Mouse (Mus musculus) CD4-positive, CD25-positive, alpha-beta regulatory T cell, adult 2 months (primary cell): Measurements from ENCODE around the gene Gdi1.
A peak's percentile ranks its signal among the peaks of the same experiment; 100 is the strongest.

Experiments
- DNase-seq: peaks from one replicate; pipeline ENCODE4 v3.0.0-alpha.2; 2012; ENCODE audit warnings: low read depth, low spot score

Gene Gdi1

GRCm38 (mm10) chrX:74304867-74305700 is at the start of gene Gdi1:
Gene Gdi1 (plus strand): TSS chrX:74304998.
- DNase-seq, result peak; percentile 89

DNA sequence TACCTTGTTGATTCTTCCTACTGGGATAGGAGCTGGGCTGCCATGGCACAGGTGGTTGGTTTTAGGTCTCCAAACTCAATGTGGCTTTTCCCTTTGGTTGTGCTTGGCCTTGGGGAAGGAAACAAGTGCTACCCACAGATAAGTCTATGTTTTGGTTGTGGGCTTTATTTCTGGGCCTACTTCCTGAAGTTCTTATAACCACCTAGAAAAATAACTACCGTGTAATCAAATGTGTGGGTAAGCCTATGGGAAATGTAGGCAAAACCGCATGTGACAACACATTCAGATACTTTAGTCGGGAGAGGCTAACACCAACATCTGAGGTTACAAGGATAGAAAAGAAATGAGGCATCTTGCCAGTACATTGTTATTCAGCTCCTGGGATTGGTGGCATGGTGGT is 47.1 kb upstream of the Gdi1 start:
- no peak for DNase-seq

DNA sequence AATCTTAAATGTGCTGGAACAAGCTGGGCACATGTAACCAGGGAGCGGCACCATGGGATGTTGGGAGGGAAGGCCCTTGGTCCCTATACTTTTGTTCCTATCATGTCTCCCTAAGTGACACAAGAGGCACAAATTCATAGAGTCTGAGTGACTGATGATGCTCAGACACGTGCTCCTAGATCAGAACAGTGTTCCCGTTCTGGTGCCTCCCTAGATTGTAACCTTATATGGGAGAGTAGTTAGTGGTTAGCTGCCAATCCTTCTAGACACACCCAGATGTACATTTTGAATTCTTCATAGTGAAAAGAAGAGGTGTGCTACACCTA is 35.1 kb upstream of the Gdi1 start:
- no peak for DNase-seq

DNA sequence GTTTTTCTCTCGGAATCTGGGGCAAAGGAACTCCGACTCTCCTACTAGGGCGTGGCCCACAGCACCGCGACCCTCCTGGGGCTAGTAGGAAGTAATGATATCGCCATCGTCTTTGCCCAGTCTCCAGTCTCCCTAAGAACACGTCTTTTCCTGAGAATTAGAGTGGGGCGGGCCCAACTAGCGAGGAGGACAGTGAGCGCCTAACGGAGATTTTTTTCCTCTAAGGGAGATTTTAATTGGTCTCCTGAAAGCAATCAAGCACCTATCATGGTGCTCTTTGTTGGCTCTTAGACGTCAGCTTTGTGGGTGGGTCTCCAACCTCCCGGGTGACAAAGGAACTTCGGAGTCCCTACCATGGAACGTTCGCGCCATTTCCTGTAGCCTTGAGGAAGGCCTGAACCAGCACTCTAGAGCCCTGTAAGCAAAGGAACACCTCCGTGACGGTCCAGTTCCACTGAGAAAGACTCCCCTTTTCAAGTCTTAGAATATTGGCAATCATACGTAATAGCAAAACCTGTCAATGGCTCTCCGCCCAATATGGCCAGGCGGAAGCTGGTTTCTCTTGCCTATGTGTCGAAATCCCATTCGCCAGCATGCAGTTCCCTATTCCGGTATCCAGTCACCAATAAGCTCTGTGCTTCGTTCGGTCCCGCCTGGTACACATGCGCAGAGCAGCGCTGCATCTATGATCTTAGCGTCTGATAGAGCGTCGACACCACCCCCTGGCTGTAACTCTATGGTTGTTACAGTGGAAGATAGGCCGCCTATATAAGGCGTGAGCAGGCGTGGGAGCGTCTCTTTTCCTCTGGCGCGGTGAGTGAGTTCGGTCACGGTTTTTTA is 34.5 kb upstream of the Gdi1 start, which contains the start of gene Rpl10:
TSS of gene Rpl10 (plus strand) at position 751 of the 840 bp plus-strand sequence.
- peak; percentile 97 for DNase-seq

DNA sequence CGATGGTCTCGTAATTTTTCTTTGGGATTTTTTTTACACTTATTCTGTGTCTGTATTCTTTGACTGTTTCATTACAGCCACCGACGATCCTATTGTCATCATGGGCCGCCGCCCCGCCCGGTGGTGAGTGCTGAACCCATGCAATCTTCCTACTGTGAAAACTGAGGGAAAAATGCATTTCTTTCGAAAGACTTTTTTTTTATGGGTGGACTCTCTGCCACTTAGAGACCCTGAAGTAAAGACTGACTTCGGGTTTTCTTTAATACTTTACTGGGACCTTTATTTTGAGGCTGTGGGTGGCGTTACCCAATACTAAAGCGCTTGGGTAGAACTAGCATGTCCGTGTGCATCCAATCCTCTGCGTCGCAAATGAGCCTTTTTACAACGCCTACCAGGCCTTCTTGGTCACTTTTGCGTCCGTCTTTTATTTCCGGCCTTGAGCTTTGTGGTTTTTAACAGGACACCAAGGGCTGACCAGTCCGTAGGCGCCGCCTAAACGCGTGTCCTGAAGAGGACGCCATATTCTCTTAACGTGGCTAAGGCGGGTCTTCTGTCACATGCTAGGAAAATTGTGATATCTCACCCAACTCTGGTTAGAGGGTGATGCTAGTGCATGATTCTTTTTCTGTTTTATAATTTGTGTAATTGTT is 33.8 kb upstream of the Gdi1 start:
- DNase-seq, result peak; percentile 51

DNA sequence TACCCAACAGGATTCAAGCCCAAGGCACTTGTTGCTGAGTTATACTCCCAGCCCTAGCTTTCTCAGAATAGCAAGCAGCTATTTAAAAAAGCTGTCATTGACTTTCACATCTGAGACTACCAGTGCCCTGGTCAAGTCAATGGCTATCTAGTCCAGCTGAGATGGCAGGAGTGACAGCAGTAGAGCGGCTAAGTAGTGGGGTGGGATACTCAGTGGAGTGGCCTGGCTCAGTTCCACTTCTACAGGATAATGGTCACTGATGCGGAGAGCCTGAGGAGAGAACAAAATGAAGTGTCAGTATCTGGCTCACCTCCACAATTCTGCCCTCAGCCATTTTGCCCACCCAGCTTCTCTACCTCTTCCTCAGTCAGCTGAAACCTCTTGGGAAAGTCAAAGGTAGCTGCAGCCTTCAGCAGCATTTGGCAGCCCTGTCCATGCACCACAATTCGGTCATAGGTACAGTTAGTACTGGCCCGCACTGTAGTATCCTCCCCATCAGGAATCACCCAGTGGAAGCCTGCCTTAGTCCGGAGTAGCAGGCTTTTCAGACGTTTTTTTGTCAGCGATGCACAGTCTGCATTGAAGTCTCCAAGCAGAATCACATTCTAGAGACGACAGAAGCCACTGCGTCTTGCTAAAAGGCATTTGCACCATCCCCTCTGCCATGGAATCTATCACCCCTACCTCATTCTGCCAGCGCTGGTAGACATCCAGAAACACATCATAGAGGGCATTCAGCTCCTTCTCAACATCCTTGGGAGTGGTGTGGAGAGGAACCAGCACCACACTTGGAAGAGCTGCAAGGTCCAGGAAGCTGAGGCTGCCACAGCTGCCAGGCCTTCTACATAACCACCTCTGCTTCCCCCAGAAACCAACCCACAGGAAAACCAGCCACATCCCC is 31.1 kb upstream of the Gdi1 start:
- DNase-seq, result no peak

DNA sequence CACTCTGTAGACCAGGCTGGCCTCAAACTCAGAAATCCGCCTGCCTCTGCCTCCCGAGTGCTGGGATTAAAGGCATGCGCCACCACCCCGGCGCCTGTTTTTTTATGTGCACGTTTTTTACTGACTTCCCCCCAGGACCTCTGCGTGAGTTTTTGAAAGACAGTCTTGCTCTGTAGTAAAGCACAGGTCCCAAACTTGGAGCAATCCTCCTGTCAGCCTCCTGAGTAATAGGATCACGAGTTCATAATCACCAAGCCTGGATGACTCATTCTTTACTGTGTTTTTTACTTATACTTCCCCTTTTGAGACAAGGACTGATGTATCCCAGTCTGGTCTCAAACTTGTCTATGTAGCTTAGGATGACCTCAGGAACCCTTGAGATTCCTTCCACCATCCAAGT is 26.9 kb upstream of the Gdi1 start:
- no peak for DNase-seq

- no peak for DNase-seq
Measured at GRCm38 (mm10) chrX:74281041-74281731, 23.6 kb upstream of the Gdi1 start.

DNA sequence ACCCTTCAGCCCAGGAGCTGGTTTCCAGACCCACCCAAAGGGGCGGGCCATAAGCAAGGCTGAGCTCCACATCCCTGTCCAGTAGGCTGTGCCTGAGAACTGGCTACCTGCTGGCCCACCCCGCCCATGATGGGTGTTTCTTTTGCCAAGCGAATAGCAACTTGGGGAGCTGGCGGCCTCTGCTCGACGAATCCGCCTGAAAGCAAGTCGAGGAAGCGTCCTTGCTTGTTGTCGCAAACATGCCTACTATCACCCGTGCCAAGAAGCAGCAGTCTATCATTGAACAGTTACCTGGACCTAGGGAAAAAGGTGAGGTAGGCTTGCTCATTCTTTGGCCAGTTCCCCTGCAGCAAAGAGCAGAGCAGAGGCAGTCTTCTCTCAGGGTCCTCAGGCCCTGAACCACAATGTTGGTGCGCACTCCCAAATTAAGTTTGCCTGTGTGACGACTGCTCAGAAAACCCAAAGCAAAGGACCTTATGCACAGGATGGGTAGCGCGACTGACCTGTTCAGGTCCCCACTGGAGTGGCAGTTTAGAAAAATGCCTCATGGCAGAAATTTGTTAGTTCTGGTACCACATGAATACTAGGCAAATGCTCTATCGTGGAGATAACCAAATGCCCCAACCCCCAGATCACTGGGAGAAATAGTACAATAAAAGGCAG is 22.9 kb upstream of the Gdi1 start, which contains the start of the genes Taz and Dnase1l1:
TSS of gene Taz (plus strand) at position 181 of the 663 bp plus-strand sequence.
TSS of gene Dnase1l1 (minus strand) at position 606 of the 663 bp plus-strand sequence.
- peak; percentile 68 for DNase-seq

GRCm38 (mm10) chrX:74282395-74283091 is 22.3 kb upstream of the Gdi1 start:
- DNase-seq, result peak; percentile 92

DNA sequence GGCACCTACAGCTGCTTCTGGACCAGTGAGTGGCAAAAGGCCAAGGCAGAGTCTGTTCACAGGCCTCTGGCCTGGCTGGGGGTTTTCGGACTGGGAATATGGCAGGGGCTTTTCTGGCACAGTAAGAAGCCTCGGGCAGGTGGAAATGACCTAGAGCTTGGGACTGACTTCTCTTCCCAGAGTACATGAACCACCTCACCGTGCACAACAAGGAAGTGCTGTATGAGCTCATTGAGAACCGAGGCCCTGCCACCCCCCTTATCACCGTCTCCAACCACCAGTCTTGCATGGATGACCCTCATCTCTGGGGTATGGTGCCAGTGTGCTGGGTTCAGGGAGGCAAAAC is 21.7 kb upstream of the Gdi1 start:
- peak; percentile 13 for DNase-seq

DNA sequence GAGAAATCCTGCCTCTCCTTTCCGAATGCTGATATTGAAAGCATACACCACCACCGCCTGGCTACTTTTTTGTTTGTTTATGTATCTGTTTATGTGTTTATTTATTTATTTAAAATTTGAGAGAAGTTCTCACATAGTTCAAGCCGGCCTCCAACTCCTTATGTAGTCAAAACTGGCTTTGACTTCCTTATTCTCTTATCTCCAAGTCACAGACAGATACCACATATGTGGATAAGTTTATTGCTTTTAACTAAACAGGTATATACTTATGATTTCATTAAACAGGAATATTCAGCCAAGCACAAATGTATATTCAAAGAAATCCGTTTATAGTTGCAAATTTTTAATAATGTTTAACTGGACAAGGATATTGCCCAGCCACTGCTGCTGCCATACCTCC is 11.4 kb upstream of the Gdi1 start:
- DNase-seq, result no peak

GRCm38 (mm10) chrX:74296538-74297448 is 8.0 kb upstream of the Gdi1 start, which contains the start of gene Atp6ap1:
Gene Atp6ap1 (plus strand): TSS chrX:74297097.
- peak; percentile 94 for DNase-seq

DNA sequence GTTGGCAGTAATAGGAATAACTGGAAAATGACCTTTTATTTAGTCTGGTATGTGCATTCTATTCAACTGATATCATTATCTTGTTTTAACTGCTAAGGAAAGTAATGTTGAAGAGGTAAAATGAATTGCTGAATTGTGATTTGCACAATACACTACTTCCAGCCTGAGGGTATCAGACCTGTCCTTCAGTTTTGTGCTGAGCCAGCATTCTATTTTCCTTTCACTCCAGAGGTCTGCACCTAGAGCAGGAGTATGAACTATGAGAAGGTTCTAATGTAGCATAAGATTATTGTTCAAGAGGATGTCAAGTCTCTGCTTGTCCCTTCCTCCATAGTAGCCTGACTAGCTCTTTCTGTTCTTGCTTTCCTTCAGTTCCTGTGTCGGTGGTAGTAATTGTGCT is 6.5 kb upstream of the Gdi1 start:
- DNase-seq, result no peak

DNA sequence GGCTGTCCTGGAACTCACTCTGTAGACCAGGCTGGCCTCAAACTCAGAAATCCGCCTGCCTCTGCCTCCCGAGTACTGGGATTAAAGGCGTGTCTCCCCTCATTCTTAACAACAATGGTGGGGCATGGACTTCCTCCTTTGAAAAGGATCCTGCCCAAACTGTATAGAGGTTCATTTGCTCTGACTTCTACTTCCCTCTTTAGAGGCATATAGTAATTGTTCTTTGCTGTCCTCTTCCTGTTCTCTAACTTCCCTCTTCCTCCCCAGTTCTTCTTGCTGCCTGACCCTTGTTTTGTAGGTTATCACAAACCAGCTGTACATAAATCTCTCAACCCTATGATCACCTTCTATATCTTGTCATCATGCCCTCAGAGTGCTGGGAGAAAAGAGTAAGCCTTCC is 5.1 kb upstream of the Gdi1 start:
- no peak for DNase-seq

- peak; percentile 94 for DNase-seq
Measured at GRCm38 (mm10) chrX:74312540-74313464, 8.0 kb downstream of the Gdi1 start, which contains the start of gene Fam50a. Gene Fam50a (plus strand): TSS chrX:74313033.

- DNase-seq, result peak; percentile 71
Measured at GRCm38 (mm10) chrX:74328725-74329161, 23.9 kb downstream of the Gdi1 start, which contains the start of gene Plxna3. Gene Plxna3 (plus strand): TSS chrX:74329066.
